Mouse (Mus musculus) lung, adult 2 months (tissue): ENCODE measurements around the gene Arid5a.

Experiments used
- CTCF ChIP-seq: fragments of 200-500 bp; IDR thresholded peaks from 2 replicates; pipeline ENCODE4 v1.5.1; 2011; ENCODE audit warnings: mild to moderate bottlenecking, low read length, control low read depth; ENCODE audit not compliant: insufficient read depth
- POLR2A ChIP-seq: fragments of 200-500 bp; IDR thresholded peaks from 2 replicates; pipeline ENCODE4 v1.6.1; 2011; ENCODE audit warnings: low read depth, mild to moderate bottlenecking, control low read depth, low read length, borderline replicate concordance; ENCODE audit errors: extremely low read depth

GRCm38 (mm10) chr1:36308966-36309475 lies 1.5 kb downstream of the Arid5a start:
- TF ChIP-seq CTCF (no peak), POLR2A (no peak)
